Mouse (Mus musculus): ENCODE measurements at regions not wholly inside any gene's neighbourhood (a gene's known extent, or its start where the extent isn't known, plus 50 kb on each side); places are given as distances from the start of the nearest gene placed in this dataset.
A peak's percentile ranks its signal among the peaks of the same experiment; 100 is the strongest.
"Not testable (repeated sequence)": the region's sequence is repeated elsewhere in the genome, so short reads cannot be mapped to it uniquely, and the experiment has no call there.

GRCm38 (mm10) chr1:64463715-64464290 lies 68.6 kb upstream of the Creb1 start:
- DNase-seq = no peak

GRCm38 (mm10) chr1:64461616-64462015 lies 70.8 kb upstream of the Creb1 start:
- not testable (repeated sequence) for DNase-seq

DNA sequence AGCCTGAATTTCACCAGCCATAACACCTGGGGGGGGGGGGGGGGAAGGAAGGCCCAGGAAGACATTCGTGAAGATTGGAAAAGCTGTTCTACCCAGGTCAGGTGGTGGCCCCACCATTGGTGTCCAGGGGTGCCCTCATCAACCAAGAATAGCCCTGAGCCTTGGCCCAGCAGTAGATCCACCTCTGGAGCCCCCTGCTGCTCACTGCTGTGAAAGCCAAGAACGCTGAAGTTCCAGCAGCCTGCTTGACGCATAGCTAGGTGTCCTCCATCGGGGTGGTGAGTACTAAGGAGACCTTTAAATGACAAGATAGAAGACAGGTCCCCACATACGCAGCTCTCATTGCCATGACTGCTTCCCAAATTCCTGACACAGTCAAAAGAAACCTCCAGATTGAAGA lies 74.6 kb upstream of the Creb1 start:
- DNase-seq = no peak

DNA sequence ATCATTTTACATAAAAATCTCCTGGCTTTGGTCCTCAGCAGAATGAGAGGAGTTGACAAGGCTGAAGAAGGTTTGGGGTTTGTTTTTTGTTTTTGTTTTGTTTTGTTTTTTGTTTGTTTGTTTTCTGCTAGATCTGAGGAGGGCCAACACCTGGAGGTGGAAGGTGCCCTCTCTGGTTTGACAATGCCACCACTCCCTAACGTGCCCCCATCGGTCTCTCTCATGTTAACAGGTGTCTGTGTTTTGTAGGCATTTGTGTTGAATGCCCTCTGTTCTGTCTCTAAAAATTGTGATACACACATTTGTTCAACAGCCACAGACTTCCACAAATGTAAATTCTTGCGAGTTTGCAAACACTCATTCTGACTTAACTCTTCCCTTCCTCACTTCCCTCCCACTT lies 83.3 kb upstream of the Creb1 start:
- DNase-seq = no peak

GRCm38 (mm10) chr1:64448090-64448489 lies 84.4 kb upstream of the Creb1 start:
- peak; percentile 27 to 41 for DNase-seq

DNA sequence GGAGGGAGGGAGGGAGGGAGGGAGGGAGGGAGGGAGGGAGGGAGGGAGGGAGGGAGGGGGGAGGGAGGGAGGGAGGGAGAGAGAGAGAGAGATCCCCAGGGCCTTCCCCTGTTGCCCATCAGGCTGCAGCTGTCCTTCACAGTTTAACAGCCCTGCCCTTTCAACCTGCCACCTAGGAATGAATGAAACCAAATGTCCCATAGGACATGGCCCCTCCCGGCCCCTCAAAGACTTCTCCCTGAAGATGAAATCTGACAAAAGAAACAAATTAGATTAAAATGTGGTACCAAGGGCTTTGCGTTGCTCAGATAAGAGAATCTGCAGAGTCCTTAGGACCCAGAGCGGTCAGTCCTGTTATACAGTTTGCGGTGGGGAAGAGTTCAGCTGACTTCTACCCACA lies 86.0 kb upstream of the Creb1 start:
- DNase-seq = no peak

DNA sequence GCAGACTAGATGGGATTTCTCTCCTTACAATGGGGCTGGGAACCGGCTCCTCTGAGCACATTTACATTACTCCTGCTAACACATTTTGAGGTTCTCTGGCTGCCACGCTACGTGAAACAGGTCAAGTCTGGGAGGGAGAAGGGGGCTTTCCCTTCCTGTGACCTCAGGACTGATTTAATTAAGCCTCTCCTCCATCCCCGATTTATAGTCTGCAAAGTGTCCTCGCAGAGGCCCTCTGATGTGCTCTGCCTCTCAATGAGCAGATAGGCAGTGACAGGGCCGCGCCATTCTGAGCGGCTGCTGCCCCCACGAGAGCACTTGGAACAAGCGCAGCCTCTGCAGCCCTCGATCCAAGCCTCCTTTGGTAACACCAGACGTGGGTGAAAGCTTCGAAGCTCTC lies 86.5 kb upstream of the Creb1 start:
- peak; percentile 42 to 69 for DNase-seq

DNA sequence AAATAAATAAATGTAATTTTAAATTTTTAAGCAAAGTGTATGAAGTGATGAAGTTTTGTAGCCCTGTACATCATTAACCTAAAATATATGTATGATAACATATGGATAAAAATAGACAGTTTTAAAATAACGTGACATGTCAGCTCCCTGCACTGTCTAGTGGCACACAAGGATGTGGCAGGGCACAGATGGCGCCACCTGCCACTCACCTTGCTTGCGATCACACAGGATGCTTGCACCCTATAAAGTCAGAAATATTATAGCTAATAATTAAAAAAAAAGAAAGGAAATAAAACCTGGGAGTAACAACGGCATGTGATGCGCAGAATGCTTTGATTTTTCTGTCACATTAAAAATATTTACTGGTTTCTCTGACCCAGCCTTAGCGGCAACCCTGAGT lies 89.0 kb upstream of the Creb1 start:
- no peak for DNase-seq

GRCm38 (mm10) chr1:64442179-64442874 lies 90.1 kb upstream of the Creb1 start:
- DNase-seq = no peak

GRCm38 (mm10) chr1:64423256-64423655 lies 109.2 kb upstream of the Creb1 start:
- no peak for DNase-seq

DNA sequence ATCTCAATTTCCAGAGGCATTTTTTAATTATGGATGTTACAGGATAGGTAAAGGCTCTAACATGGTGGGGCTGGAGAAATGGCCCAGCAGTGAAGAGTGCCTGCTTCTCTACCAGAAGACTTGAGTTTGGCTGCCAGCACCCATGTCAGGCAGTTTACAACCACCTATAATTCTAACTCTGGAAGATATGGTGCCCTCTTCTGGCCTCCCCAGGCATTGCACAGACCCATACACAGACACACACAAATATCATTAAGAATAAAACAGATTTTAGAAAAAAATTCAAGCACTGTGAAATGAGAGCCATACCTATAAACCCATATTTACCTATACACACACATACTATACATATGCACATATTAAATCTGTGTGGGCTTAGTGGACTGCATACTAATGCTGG lies 113.9 kb upstream of the Creb1 start:
- DNase-seq = no peak

DNA sequence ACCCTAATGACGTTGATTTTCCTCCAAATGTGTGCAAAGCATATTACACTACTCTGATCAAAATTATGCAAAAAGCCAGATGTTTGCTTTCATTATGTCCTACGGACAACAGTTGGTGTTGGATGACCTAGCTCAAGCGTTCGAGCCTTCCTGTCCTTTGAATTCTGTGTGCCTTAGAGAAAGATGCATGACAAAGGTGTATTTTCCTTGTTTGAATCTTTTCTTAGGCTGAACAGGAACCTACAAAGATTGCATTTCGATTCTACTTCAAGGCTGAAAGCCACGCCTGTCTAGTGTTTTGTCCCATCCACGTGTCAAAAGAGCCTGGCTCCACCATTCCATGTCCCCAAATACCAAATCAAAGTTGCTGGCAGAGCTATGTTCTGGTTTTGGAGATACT lies 116.5 kb upstream of the Creb1 start:
- no peak for DNase-seq

- DNase-seq = no peak
These were observed 119.3 kb upstream of the Creb1 start for GRCm38 (mm10) chr1:64413181-64413560.

DNA sequence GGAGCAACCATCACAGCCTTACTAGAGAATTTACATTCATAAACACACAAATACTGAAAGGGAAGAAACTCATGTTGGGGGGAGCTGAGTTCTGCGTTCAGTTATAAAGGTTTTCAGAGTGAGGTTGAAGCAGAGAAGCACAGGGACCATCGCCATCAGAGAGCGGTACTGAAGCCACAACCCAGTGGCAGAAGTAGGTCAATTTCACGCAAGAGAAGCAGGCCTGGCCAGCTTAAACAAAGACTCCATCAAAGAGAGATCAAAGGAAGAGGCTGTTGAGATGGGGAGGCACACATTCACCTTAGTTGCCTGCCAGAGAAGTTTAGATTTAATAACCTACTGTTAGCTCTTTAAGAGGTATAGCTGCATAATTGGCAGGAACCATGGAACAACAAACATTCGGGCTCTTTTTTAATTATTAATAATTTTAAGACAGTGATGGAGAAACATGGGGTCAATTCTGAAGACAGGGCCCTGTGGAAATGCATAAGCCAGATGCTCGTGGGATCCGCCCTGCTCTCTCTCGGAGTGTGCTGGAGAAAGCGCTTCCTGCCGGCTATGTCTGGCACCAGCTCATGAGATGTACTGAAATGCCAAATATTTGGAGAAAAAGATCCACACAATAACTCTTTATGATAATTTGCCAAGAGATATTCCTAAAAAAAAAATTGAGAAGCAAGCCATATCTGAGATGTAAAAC lies 119.8 kb upstream of the Creb1 start:
- no peak for DNase-seq

DNA sequence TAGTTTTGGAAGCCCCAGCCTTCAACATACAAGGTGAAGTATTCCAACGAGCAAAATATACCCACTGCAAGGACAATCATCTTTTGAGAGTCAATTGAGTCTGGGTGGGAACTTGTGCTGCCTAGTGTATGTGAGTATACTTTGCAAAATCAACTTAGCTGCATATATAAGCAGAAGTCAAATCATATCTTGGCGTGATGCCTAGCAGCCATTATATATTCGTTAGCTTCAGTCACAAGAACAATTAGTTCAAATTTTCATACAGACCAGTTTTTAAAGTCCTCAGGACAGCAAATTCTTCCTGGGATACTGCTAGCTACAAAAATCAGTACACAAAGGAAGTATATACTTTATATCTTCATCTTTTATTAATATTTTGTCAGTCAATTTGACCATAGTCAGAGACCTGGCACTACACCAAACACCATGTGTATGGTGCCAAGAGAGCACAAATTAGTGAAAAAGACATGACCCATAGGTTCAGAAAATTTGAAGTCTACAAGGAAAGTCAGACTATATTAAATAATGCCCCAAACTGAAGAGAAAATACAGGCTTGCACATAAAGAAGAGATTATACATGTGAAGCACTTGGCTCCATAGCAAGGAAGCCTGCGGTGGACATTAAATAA lies 120.5 kb upstream of the Creb1 start:
- no peak for DNase-seq

DNA sequence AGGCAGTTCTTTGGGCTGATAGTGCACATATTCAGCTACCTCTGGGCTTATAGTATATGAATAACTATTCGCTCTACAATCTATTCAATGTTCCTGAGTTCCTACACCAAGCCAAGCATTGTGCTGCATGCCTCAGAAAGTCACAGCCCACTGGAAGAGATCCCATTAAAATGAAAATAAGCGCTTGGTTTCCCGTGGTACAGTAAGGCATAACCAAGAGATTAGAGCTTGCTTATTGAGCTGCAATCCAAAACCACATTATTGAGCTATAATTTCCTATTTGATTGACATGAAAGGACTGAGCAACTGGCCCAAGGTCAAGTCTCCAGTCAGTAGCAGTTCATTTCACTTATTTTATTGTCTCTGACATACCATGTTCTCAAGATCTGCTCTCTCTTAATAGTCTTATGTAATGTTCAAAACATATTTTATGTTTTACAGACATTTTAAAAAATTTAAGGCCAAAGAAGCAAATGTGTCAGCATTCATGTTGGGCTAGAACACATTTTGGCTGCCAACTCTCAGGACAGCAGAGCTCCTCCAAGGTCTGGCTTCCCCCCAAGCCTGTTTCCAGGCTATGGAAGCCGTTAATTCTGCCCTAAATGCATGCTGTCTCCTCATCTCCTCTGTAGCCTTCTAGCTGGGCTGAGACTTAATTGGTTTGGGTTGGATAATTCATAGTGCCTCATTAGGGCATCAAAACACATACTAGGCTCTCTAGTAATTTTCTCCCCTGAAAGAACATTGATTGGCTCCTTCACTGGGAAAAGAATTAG lies 123.5 kb upstream of the Creb1 start:
- peak in 1 of 2 experiments; percentile 4 for DNase-seq

DNA sequence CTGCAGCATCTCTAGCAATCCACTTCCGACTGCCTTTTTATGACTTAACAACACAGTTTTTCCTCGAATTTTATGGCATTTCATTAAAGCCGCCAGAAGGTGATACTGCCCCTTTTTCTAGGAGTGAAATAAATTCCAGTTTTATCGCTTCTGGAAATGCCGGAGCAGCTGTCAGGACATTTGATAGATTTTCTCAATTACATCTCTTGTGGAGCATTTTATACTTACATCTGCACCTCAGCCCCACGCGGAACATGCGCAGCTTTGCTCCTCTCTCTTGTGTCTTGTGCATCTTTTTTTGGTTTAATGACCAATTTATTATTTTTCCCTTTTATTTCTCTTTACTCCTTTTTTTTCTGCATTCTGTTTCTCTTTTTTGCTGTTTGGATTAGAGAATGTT lies 140.9 kb upstream of the Creb1 start:
- DNase-seq = no peak

- DNase-seq = no peak
These were observed 151.2 kb upstream of the Creb1 start for GRCm38 (mm10) chr1:64381264-64381663.

DNA sequence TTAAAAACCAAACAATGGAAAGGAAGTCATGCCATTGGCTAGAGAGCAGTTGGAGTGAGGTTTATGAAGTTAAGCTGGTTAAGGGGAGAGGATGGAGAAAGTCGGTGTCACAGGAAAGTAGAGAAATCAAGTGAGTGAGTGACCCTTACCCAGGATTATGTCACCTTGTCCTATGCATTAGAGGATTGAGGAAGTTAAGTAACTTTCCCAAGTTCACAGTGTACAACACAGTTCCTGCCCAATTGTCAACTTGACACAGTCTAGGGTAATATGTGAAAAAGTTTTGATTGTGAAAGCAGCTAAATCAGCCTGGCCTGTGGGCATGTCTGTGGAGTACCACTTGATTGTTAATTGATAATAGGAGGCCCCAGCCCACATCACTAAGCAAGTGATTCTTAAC lies 156.0 kb upstream of the Creb1 start:
- not testable (repeated sequence) for DNase-seq

DNA sequence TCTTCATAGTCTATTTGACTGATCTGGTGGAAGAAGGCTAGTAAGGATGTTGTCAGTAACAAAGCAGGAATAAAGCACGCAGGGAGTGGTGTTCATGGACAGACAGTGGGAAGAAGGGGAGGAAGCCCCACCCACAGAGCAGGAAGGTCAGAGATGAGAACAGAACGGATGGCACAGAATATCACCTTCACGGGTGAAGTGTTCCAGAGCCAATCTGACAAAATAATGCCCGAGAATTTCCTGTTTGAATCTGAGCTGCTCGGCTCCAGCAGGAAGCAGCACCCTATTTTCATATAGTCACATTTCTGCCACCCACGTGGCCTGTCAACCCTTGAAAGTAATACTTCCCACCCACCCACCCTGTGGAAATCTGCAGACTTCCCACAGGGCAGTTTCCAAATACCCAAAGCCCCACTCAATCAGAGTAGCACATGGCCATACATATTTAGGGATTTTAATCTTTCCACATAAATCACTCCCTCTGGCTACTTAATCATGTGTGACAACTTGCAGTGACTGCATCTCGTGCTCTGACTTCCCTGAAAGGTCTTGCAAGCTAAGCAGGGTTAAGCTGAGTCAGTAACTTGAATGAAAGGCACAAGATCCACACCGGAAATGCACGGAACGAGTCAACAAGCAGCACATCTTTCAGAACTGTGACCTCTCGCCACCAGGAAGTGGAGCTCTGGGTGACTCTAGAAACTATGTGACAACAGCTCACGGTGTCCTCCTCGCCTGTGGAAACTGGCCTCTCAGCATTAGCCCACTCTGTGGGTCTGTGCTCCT lies 158.0 kb upstream of the Creb1 start:
- peak; percentile 49 to 63 for DNase-seq

GRCm38 (mm10) chr1:64364095-64364494 lies 168.3 kb upstream of the Creb1 start:
- DNase-seq = no peak

GRCm38 (mm10) chr1:64361959-64362638 lies 170.3 kb upstream of the Creb1 start:
- no peak for DNase-seq
